Mouse (Mus musculus) ovary, adult 2 months (tissue): Measurements from ENCODE around the gene Gm7073. TPM values are rescaled to one million over a fixed set of nuclear protein-coding genes. Genes with fewer than 3 reads are reported as not detected.

ENCODE experiments used
- polyA plus RNA-seq: library from polyadenylated mRNA; depleted of rRNA; stranded (reverse); fragments of >200 nt; gene quantifications from 2 replicates; pipeline ENCODE4 v1.2.3, GENCODE M21; 2012; rRNA removed

Gm7073 gene
- not detected in 2 replicates for polyA plus RNA-seq

GRCm38 (mm10) chrX:60539149-60539548 lies at the start of gene Gm7073:
Gm7073 (minus strand) TSS chrX:60539249.

Other genes starting within 250 kb of the Gm7073 start
- 2.1 and 4.1 TPM in 2 replicates for gene Atp11c, start 53.4 kb upstream of the Gm7073 start, polyA plus RNA-seq